Mouse (Mus musculus): Measurements from ENCODE around the gene Gm20458.

GRCm38 (mm10) chr2:164439001-164439421, 21.8 kb upstream of the Gm20458 start:
- no peak for TF ChIP-seq GATA1 (IDR thresholded peaks at IDR 0.05; ENCODE audit: borderline replicate concordance, low read length)
- no peak for TF ChIP-seq FLI1 (IDR thresholded peaks at IDR 0.05; ENCODE audit: low read length)

All from megakaryocyte, embryonic 14.5 days (primary cell).